Mouse (Mus musculus): ENCODE results near the gene Sec14l2. TPM values are rescaled to one million over a fixed set of nuclear protein-coding genes. Genes with fewer than 3 reads are reported as not detected.
"Not testable (repeated sequence)": the region's sequence is repeated elsewhere in the genome, so short reads cannot be mapped to it uniquely, and the experiment has no call there.

Sec14l2 gene
- polyA plus RNA-seq, 1 experiment from 2014 or later: 1.3 TPM

DNA sequence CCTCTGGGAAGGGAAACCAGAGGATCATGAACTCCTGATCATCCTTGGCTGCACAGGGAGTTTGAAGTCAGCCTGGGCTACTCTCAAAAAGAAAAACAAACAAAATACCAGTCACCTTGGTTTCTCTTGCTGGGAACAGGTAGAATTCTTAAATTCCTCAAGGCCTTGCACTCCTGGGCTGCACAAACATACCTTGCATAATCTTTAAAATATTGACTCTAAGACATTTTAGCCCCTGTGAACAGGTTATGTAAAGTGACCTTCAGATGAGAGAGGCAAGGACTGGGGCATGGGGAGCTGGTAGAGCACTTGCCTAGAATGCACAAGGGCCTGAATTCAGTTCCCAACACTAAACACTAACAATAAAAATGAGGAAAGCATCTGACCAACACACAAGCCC, 18.3 kb upstream of the Sec14l2 start:
- H3K4me1 ChIP-seq (ENCODE audit: control insufficient read depth, insufficient read depth, low read length): no peaks in the 10 kb centered on the region
- no peak overlapping the region for H3K4me3 ChIP-seq (ENCODE audit: low read depth, low read length)
- no peak overlapping the region for H3K9ac ChIP-seq (replicated peaks; ENCODE audit: low read length)
- no peak for DNase-seq (ENCODE audit: low spot score)
- H3K27ac ChIP-seq (replicated peaks; ENCODE audit: low read depth, low read length): no peak overlapping the region
- H3K9me3 ChIP-seq (replicated peaks; ENCODE audit: control insufficient read depth, low read length): no peaks in the 10 kb centered on the region
- H3K36me3 ChIP-seq (replicated peaks; ENCODE audit: control insufficient read depth, insufficient read depth, low read depth, low read length): peaks cover 8% of the 10 kb centered on the region
- no peak overlapping the region for H3K4me2 ChIP-seq (ENCODE audit: low read depth, low read length)
- no peaks in the 10 kb centered on the region for H3K27me3 ChIP-seq (ENCODE audit: control insufficient read depth, insufficient read depth, low read length)
- no peak for ATAC-seq (replicated peaks; ENCODE audit: insufficient number of reproducible peaks, low FRiP score, low TSS enrichment, low read depth)

DNA sequence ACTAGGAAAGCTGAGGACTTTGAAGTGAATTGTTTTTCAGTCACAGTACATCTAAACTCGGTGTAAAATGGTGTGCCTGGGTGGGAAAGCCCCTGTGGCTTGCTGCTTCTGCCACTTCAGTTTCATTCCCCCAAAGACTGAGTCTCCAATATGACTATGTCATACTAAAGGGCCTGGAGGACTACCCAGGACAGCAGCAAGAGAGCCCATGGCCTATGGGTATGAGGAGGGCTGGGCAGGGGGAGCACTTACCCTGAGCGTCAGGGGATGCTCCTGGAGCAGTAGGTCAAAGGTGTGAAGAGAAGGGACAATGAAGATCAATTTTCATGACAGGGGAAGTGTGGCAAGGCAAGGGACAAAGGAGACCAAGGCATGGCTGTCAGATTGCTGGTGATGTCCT, 15.7 kb upstream of the Sec14l2 start:
- no peak overlapping the region for H3K27ac ChIP-seq (replicated peaks; ENCODE audit: low read depth, low read length)
- no peak for ATAC-seq (replicated peaks; ENCODE audit: insufficient number of reproducible peaks, low FRiP score, low TSS enrichment, low read depth)
- no peak overlapping the region for H3K9ac ChIP-seq (replicated peaks; ENCODE audit: low read length)
- H3K27me3 ChIP-seq (ENCODE audit: control insufficient read depth, insufficient read depth, low read length): no peaks in the 10 kb centered on the region
- WGBS: 69% methylated on average over 2 of the region's 2 CpGs
- DNase-seq (ENCODE audit: low spot score): no peak
- H3K4me2 ChIP-seq (ENCODE audit: low read depth, low read length): no peak overlapping the region
- peaks cover 8% of the 10 kb centered on the region for H3K36me3 ChIP-seq (replicated peaks; ENCODE audit: control insufficient read depth, insufficient read depth, low read depth, low read length)
- H3K4me1 ChIP-seq (ENCODE audit: control insufficient read depth, insufficient read depth, low read length): no peaks in the 10 kb centered on the region
- no peak overlapping the region for H3K4me3 ChIP-seq (ENCODE audit: low read depth, low read length)
- no peaks in the 10 kb centered on the region for H3K9me3 ChIP-seq (replicated peaks; ENCODE audit: control insufficient read depth, low read length)

GRCm38 (mm10) chr11:4134986-4135935, 12.0 kb upstream of the Sec14l2 start, which contains the start of gene Rnf215:
TSS of gene Rnf215 (plus strand) at chr11:4135202.
- WGBS: 3% methylated on average over 56 of the region's 66 CpGs
- no peaks in the 10 kb centered on the region for H3K9me3 ChIP-seq (replicated peaks; ENCODE audit: control insufficient read depth, low read length)

GRCm38 (mm10) chr11:4134400-4134799, 11.2 kb upstream of the Sec14l2 start:
- Histone ChIP-seq H3K36me3 (replicated peaks; ENCODE audit: control insufficient read depth, insufficient read depth, low read depth, low read length) (no peaks in the 10 kb centered on the region), H3K4me1 (ENCODE audit: control insufficient read depth, insufficient read depth, low read length) (no peaks in the 10 kb centered on the region), H3K27ac (replicated peaks; ENCODE audit: low read depth, low read length) (no peak overlapping the region), H3K9ac (replicated peaks; ENCODE audit: low read length) (no peak overlapping the region), H3K4me2 (ENCODE audit: low read depth, low read length) (no peak overlapping the region), H3K27me3 (ENCODE audit: control insufficient read depth, insufficient read depth, low read length) (no peaks in the 10 kb centered on the region), H3K4me3 (ENCODE audit: low read depth, low read length) (no peak overlapping the region), H3K9me3 (replicated peaks; ENCODE audit: control insufficient read depth, low read length) (no peaks in the 10 kb centered on the region)
- no peak for DNase-seq (ENCODE audit: low spot score)
- ATAC-seq (replicated peaks; ENCODE audit: insufficient number of reproducible peaks, low FRiP score, low TSS enrichment, low read depth): no peak
- WGBS: 53% methylated on average over 6 of the region's 6 CpGs

More at GRCm38 (mm10) chr11:4134986-4135935, 12.0 kb upstream of the Sec14l2 start, which contains the start of gene Rnf215:
- Histone ChIP-seq H3K27ac (replicated peaks; ENCODE audit: low read depth, low read length) (peak within 1 kb of the TSS; percentile 47; the same call in 1 of the 2 replicates), H3K4me2 (ENCODE audit: low read depth, low read length) (peak within 1 kb of the TSS; percentile 72), H3K36me3 (replicated peaks; ENCODE audit: control insufficient read depth, insufficient read depth, low read depth, low read length) (peaks cover 1% of the 10 kb centered on the region), H3K9ac (replicated peaks; ENCODE audit: low read length) (peak within 1 kb of the TSS; percentile 97), H3K4me1 (ENCODE audit: control insufficient read depth, insufficient read depth, low read length) (no peaks in the 10 kb centered on the region), H3K27me3 (ENCODE audit: control insufficient read depth, insufficient read depth, low read length) (no peaks in the 10 kb centered on the region), H3K4me3 (ENCODE audit: low read depth, low read length) (peak within 1 kb of the TSS; percentile 94)
- DNase-seq (ENCODE audit: low spot score) (peak; percentile 93), ATAC-seq (replicated peaks; ENCODE audit: insufficient number of reproducible peaks, low FRiP score, low TSS enrichment, low read depth) (peak; percentile 86)

GRCm38 (mm10) chr11:4133450-4133849, 10.2 kb upstream of the Sec14l2 start:
- ATAC-seq (replicated peaks; ENCODE audit: insufficient number of reproducible peaks, low FRiP score, low TSS enrichment, low read depth) (no peak), DNase-seq (ENCODE audit: low spot score) (peak; percentile 24)
- Histone ChIP-seq H3K4me1 (ENCODE audit: control insufficient read depth, insufficient read depth, low read length) (no peaks in the 10 kb centered on the region), H3K36me3 (replicated peaks; ENCODE audit: control insufficient read depth, insufficient read depth, low read depth, low read length) (no peaks in the 10 kb centered on the region), H3K4me2 (ENCODE audit: low read depth, low read length) (no peak overlapping the region), H3K9ac (replicated peaks; ENCODE audit: low read length) (no peak overlapping the region), H3K4me3 (ENCODE audit: low read depth, low read length) (no peak overlapping the region), H3K9me3 (replicated peaks; ENCODE audit: control insufficient read depth, low read length) (no peaks in the 10 kb centered on the region), H3K27ac (replicated peaks; ENCODE audit: low read depth, low read length) (no peak overlapping the region), H3K27me3 (ENCODE audit: control insufficient read depth, insufficient read depth, low read length) (no peaks in the 10 kb centered on the region)
- WGBS: 51% methylated on average over 3 of the region's 3 CpGs

DNA sequence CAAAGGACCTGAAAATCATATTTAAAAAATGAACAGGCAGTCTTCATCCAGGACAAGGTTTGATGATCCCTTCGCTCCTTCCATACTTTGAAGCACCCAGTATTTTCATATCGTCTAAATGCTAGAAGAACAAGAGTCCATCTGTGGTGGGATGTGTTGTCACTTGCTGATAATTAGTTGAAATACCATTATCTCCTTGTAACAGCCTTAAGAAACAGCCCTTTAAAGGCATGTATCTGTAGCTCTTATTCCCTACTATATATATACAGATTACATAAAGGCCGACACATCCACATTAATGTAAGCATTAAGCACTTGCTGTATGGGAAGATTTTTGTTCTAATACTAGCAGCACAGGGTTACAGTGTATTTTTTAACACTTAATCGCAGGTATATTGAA, 5.2 kb upstream of the Sec14l2 start:
- H3K4me3 ChIP-seq (ENCODE audit: low read depth, low read length): not testable (repeated sequence)

GRCm38 (mm10) chr11:4127059-4127458, 3.8 kb upstream of the Sec14l2 start:
- no peak overlapping the region for H3K4me3 ChIP-seq (ENCODE audit: low read depth, low read length)
- no peak overlapping the region for H3K9ac ChIP-seq (replicated peaks; ENCODE audit: low read length)
- no peaks in the 10 kb centered on the region for H3K4me1 ChIP-seq (ENCODE audit: control insufficient read depth, insufficient read depth, low read length)
- ATAC-seq (replicated peaks; ENCODE audit: insufficient number of reproducible peaks, low FRiP score, low TSS enrichment, low read depth) (no peak), DNase-seq (ENCODE audit: low spot score) (no peak)
- H3K9me3 ChIP-seq (replicated peaks; ENCODE audit: control insufficient read depth, low read length): no peaks in the 10 kb centered on the region
- WGBS: 85% methylated on average over 1 of the region's 1 CpGs
- H3K27me3 ChIP-seq (ENCODE audit: control insufficient read depth, insufficient read depth, low read length): no peaks in the 10 kb centered on the region
- H3K36me3 ChIP-seq (replicated peaks; ENCODE audit: control insufficient read depth, insufficient read depth, low read depth, low read length): no peaks in the 10 kb centered on the region
- no peak overlapping the region for H3K4me2 ChIP-seq (ENCODE audit: low read depth, low read length)
- no peak overlapping the region for H3K27ac ChIP-seq (replicated peaks; ENCODE audit: low read depth, low read length)

More for the DNA sequence above, 5.2 kb upstream of the Sec14l2 start:
- H3K4me1 ChIP-seq (ENCODE audit: control insufficient read depth, insufficient read depth, low read length); H3K27ac ChIP-seq (replicated peaks; ENCODE audit: low read depth, low read length); H3K36me3 ChIP-seq (replicated peaks; ENCODE audit: control insufficient read depth, insufficient read depth, low read depth, low read length); ATAC-seq (replicated peaks; ENCODE audit: insufficient number of reproducible peaks, low FRiP score, low TSS enrichment, low read depth); H3K27me3 ChIP-seq (ENCODE audit: control insufficient read depth, insufficient read depth, low read length); H3K9me3 ChIP-seq (replicated peaks; ENCODE audit: control insufficient read depth, low read length); H3K9ac ChIP-seq (replicated peaks; ENCODE audit: low read length); H3K4me2 ChIP-seq (ENCODE audit: low read depth, low read length); DNase-seq (ENCODE audit: low spot score): not testable (repeated sequence)
- WGBS: 92% methylated on average over 4 of the region's 4 CpGs

DNA sequence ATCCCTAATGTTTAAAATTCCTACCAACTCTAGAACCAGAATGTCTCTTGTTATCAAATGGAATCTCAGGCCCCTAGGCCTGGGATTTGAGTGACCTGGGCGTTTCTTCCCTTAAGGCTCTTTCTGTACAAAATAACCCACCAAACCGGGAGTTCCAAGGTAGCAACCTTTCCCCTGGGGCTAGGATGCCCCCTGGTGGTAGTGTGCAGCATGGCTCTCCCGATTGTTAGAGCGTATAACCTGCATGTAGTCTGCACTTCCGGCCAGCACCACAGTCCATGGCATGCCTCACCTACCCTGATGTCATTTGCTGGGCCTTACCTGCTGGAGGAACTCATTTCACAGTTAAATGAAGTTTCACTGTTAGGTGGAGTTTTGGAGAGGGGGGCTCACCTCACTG, 707 bp upstream of the Sec14l2 start:
- Histone ChIP-seq H3K9me3 (replicated peaks; ENCODE audit: control insufficient read depth, low read length) (no peaks in the 10 kb centered on the region), H3K9ac (replicated peaks; ENCODE audit: low read length) (no peak overlapping the region), H3K4me3 (ENCODE audit: low read depth, low read length) (no peak overlapping the region), H3K27me3 (ENCODE audit: control insufficient read depth, insufficient read depth, low read length) (no peaks in the 10 kb centered on the region; the same call in 1 of the 2 replicates), H3K4me1 (ENCODE audit: control insufficient read depth, insufficient read depth, low read length) (no peaks in the 10 kb centered on the region), H3K36me3 (replicated peaks; ENCODE audit: control insufficient read depth, insufficient read depth, low read depth, low read length) (no peaks in the 10 kb centered on the region), H3K4me2 (ENCODE audit: low read depth, low read length) (no peak overlapping the region), H3K27ac (replicated peaks; ENCODE audit: low read depth, low read length) (no peak overlapping the region)
- 56% methylated on average over 5 of the region's 5 CpGs for WGBS
- ATAC-seq (replicated peaks; ENCODE audit: insufficient number of reproducible peaks, low FRiP score, low TSS enrichment, low read depth): no peak
- DNase-seq (ENCODE audit: low spot score): peak; percentile 47
